ENCODE assay signal across 9 mouse cellular contexts in genomic region chr17:8160969-8161368, GRCm38 (mm10). TPM values are rescaled to one million over a fixed set of nuclear protein-coding genes. Genes with fewer than 3 reads are reported as not detected.
DNase-seq lines count a peak whose midpoint lies in the region; TF ChIP-seq lines count a peak whose summit lies in the region.
"Not testable (repeated sequence)": the region's sequence is repeated elsewhere in the genome, so short reads cannot be mapped to it uniquely, and the experiment has no call there.
"Had no signal": no experiment of that assay in that cellular context is flagged by ENCODE, and none has a peak within 500 bp of the region (broad histone marks: within the 10 kb centered on the region; RNA-seq: fewer than 3 reads in every experiment).

No protein-coding gene starts in this region.

- peak; percentile 54 for TF ChIP-seq CTCF in left cerebral cortex, adult 2 months (IDR thresholded peaks at IDR 0.05)

- peak; percentile 45 for DNase-seq in T-cell, adult 2 months (ENCODE audit: low spot score)
- peak; percentile 22 for DNase-seq in cerebellum, adult 9-11 months
- DNase-seq in heart, adult 18-20 months, result peak; percentile 28 to 54
- DNase-seq in kidney, adult 9 months, result peak; percentile 70
- DNase-seq in left cerebral cortex, adult 2 months (ENCODE audit: extremely low spot score in 1 of 2, low spot score in 2 of 2), result peak; percentile 37 to 39
- DNase-seq in mesoderm, embryonic 11.5 days (ENCODE audit: low read depth, low spot score), result peak; percentile 8
- DNase-seq in splenic B cell, adult 2 months (ENCODE audit: low read depth, low spot score), result peak; percentile 58

- not testable (repeated sequence) for H3K27ac ChIP-seq in left cerebral cortex, adult 2 months

- intact Hi-C loops in left cerebral cortex, adult 2 months (cut with DNase I), result not testable (repeated sequence)

- not testable (repeated sequence) for H3K27me3 ChIP-seq in splenic B cell, adult 2 months (ENCODE audit: control insufficient read depth, insufficient read depth, low read length, poor library complexity, severe bottlenecking)

- H3K4me3 ChIP-seq in left cerebral cortex, adult 2 months, result not testable (repeated sequence)

- not testable (repeated sequence) for H3K36me3 ChIP-seq in splenic B cell, adult 2 months (ENCODE audit: control insufficient read depth, insufficient read depth, low read length, poor library complexity, severe bottlenecking)

RNA-seq across cellular contexts. Expression of gene Fgfr1op, which starts 4.3 kb away (rescaled TPM):
- total RNA-seq in heart, adult 18-20 months (2021), result 10 to 100 TPM; 19.3 to 22.1 TPM
- total RNA-seq in left cerebral cortex, adult 2 months (2021), result 10 to 100 TPM; 21.4 to 21.7 TPM

RNA-seq across cellular contexts. Expression of gene Rnaset2a, which starts 13.1 kb away (rescaled TPM):
- total RNA-seq in heart, adult 18-20 months (2021), result 10 to 100 TPM; 25.4 to 26.3 TPM
- 1 to 10 TPM; 3.7 to 4.7 TPM for total RNA-seq in left cerebral cortex, adult 2 months (2021)

RNA-seq across cellular contexts. Expression of gene Gm49673, which starts 13.4 kb away (rescaled TPM):
- not detected for total RNA-seq in heart, adult 18-20 months (2021)
- under 1 TPM; 0.18 to 0.61 TPM for total RNA-seq in left cerebral cortex, adult 2 months (2021)
- total RNA-seq: gastrocnemius, postnatal 36 days; heart, postnatal 25 days had no signal

Comparison
In these comparisons a context has a peak if more than half of its experiments do, and no peak if none do; other contexts are left out.
1. DNase-seq: peak in every context shown above with its lines; median percentile 70 in kidney, adult 9 months; 58 in splenic B cell, adult 2 months; 45 in T-cell, adult 2 months; 41 in heart, adult 18-20 months; 38 in left cerebral cortex, adult 2 months; 22 in cerebellum, adult 9-11 months; 8 in mesoderm, embryonic 11.5 days.
2. RNA of gene Rnaset2a, which starts 13.1 kb away (total RNA-seq): 25.4 to 26.3 TPM in heart, adult 18-20 months; 3.7 to 4.7 TPM in left cerebral cortex, adult 2 months; every median in the first group is over 4 times any median in the second.